Mouse (Mus musculus) MEL (cell line): ENCODE results near the gene Ski. TPM values are rescaled to one million over a fixed set of nuclear protein-coding genes. Genes with fewer than 3 reads are reported as not detected.

Experiments used
- DNase-seq: peaks from one replicate; pipeline ENCODE4 v3.0.0; 2011; ENCODE audit warnings: low read depth, low spot score
- H3K27ac ChIP-seq: 2 replicates; pipeline ENCODE4 v1.5.1; 2012; ENCODE audit warnings: low read depth, mild to moderate bottlenecking, control low read depth, low read length, moderate library complexity; ENCODE audit not compliant: control insufficient read depth
- H3K27me3 ChIP-seq, 2 experiments: fragments of 150-350 bp in 1 of 2; sonication (generic) in 1 of 2; 2 replicates each; pipeline ENCODE4 v1.6.1; 2012; ENCODE audit warnings: low read length in 2 of 2, mild to moderate bottlenecking in 2 of 2, improper control_type of control experiment in 1 of 2, moderate library complexity in 1 of 2; ENCODE audit not compliant: insufficient read depth in 2 of 2, control insufficient read depth in 1 of 2
- H3K36me3 ChIP-seq, 2 experiments: 2 replicates each; pipeline ENCODE4 v1.6.1; 2012 to 2014; ENCODE audit warnings: low read length in 2 of 2, improper control_type of control experiment in 1 of 2, inconsistent platforms in 1 of 2, mild to moderate bottlenecking in 1 of 2; ENCODE audit not compliant: insufficient read depth in 2 of 2, control insufficient read depth in 1 of 2
- H3K4me1 ChIP-seq, 2 experiments: fragments of 150-350 bp in 1 of 2; sonication (generic) in 1 of 2; 2 replicates each; pipeline ENCODE4 v1.6.1; 2012; ENCODE audit warnings: low read length in 2 of 2, improper control_type of control experiment in 1 of 2, mild to moderate bottlenecking in 1 of 2; ENCODE audit not compliant: insufficient read depth in 2 of 2, control insufficient read depth in 1 of 2
- H3K4me3 ChIP-seq, 2 experiments: fragments of 150-350 bp in 1 of 2; sonication (generic) in 1 of 2; 2 replicates each; pipeline ENCODE4 v1.5.1; 2012; ENCODE audit warnings: low read depth in 2 of 2, low read length in 2 of 2, mild to moderate bottlenecking in 2 of 2, moderate library complexity in 2 of 2, control low read depth in 1 of 2, improper control_type of control experiment in 1 of 2; ENCODE audit not compliant: control insufficient read depth in 1 of 2, insufficient read depth in 1 of 2
- H3K79me2 ChIP-seq: 2 replicates; pipeline ENCODE4 v1.6.1; 2012; ENCODE audit warnings: mild to moderate bottlenecking, low read length, moderate library complexity; ENCODE audit not compliant: control insufficient read depth, poor library complexity, insufficient read depth
- H3K9ac ChIP-seq: 2 replicates; pipeline ENCODE4 v1.6.1; 2012; ENCODE audit warnings: low read depth, mild to moderate bottlenecking, control low read depth, low read length, moderate library complexity; ENCODE audit not compliant: control insufficient read depth, poor library complexity, severe bottlenecking
- H3K9me3 ChIP-seq: fragments of 150-350 bp; sonication (generic); replicated peaks from 2 replicates; pipeline ENCODE4 v1.6.1; 2012; ENCODE audit warnings: mild to moderate bottlenecking, low read length, improper control_type of control experiment, moderate library complexity; ENCODE audit not compliant: insufficient read depth
- BHLHE40 ChIP-seq: IDR thresholded peaks from 2 replicates; pipeline ENCODE4 v1.6.1; 2012; ENCODE audit warnings: low read depth, mild to moderate bottlenecking, inconsistent platforms, low read length, improper control_type of control experiment, borderline replicate concordance
- CHD1 ChIP-seq: IDR thresholded peaks from 2 replicates; pipeline ENCODE4 v1.6.1; 2012; ENCODE audit warnings: low read depth, mild to moderate bottlenecking, inconsistent platforms, low read length, improper control_type of control experiment
- CHD2 ChIP-seq: IDR thresholded peaks from 2 replicates; pipeline ENCODE4 v1.6.1; 2011; ENCODE audit warnings: low read length, improper control_type of control experiment
- E2F4 ChIP-seq: IDR thresholded peaks from 2 replicates; pipeline ENCODE4 v1.6.1; 2011; ENCODE audit warnings: low read depth, low read length, improper control_type of control experiment, borderline replicate concordance
- ELF1 ChIP-seq: IDR thresholded peaks from 2 replicates; pipeline ENCODE4 v1.6.1; 2014; ENCODE audit warnings: low read depth, mild to moderate bottlenecking, inconsistent platforms, low read length, improper control_type of control experiment, moderate library complexity
- ETS1 ChIP-seq: IDR thresholded peaks from 2 replicates; pipeline ENCODE4 v1.6.1; 2012; ENCODE audit warnings: low read depth, mild to moderate bottlenecking, inconsistent platforms, low read length, improper control_type of control experiment, moderate library complexity
- GATA1 ChIP-seq: IDR thresholded peaks from 2 replicates; pipeline ENCODE4 v1.6.1; 2011; ENCODE audit warnings: low read depth, low read length, improper control_type of control experiment
- HCFC1 ChIP-seq: IDR thresholded peaks from 2 replicates; pipeline ENCODE4 v1.6.1; 2012; ENCODE audit warnings: low read depth, mild to moderate bottlenecking, inconsistent platforms, low read length, improper control_type of control experiment, moderate library complexity
- JUND ChIP-seq: IDR thresholded peaks from 2 replicates; pipeline ENCODE4 v1.6.1; 2011; ENCODE audit warnings: low read depth, mild to moderate bottlenecking, improper control_type of control experiment, low read length
- MAX ChIP-seq: IDR thresholded peaks from 2 replicates; pipeline ENCODE4 v1.6.1; 2011; ENCODE audit warnings: low read length, improper control_type of control experiment
- MAZ ChIP-seq: IDR thresholded peaks from 2 replicates; pipeline ENCODE4 v1.6.1; 2012; ENCODE audit warnings: low read depth, mild to moderate bottlenecking, inconsistent platforms, low read length, improper control_type of control experiment
- MXI1 ChIP-seq: IDR thresholded peaks from 2 replicates; pipeline ENCODE4 v1.6.1; 2011; ENCODE audit warnings: mild to moderate bottlenecking, low read depth, low read length, improper control_type of control experiment
- MYB ChIP-seq: IDR thresholded peaks from 2 replicates; pipeline ENCODE4 v1.6.1; 2011; ENCODE audit warnings: mild to moderate bottlenecking, low read depth, low read length, improper control_type of control experiment
- MYC ChIP-seq: IDR thresholded peaks from 2 replicates; pipeline ENCODE4 v1.6.1; 2011; ENCODE audit warnings: low read depth, mild to moderate bottlenecking, low read length, improper control_type of control experiment, moderate library complexity
- NELFE ChIP-seq: IDR thresholded peaks from 2 replicates; pipeline ENCODE4 v1.6.1; 2011; ENCODE audit warnings: low read depth, low read length, improper control_type of control experiment
- NRF1 ChIP-seq: IDR thresholded peaks from 2 replicates; pipeline ENCODE4 v1.6.1; 2014; ENCODE audit warnings: low read depth, mild to moderate bottlenecking, inconsistent platforms, low read length, improper control_type of control experiment, moderate library complexity; ENCODE audit not compliant: poor library complexity, insufficient read depth, severe bottlenecking
- POLR2A ChIP-seq, 2 experiments: IDR thresholded peaks; 2 replicates each; pipeline ENCODE4 v1.6.1; 2011 to 2012; ENCODE audit warnings: low read length in 2 of 2, mild to moderate bottlenecking in 2 of 2, control low read depth in 1 of 2, improper control_type of control experiment in 1 of 2, low read depth in 1 of 2, moderate library complexity in 1 of 2; ENCODE audit not compliant: control insufficient read depth in 1 of 2, insufficient read depth in 1 of 2, poor library complexity in 1 of 2
- POLR2AphosphoS2 ChIP-seq: IDR thresholded peaks from 2 replicates; pipeline ENCODE4 v1.6.1; 2011; ENCODE audit warnings: low read length, improper control_type of control experiment
- POLR2AphosphoS5 ChIP-seq: IDR thresholded peaks from 2 replicates; pipeline ENCODE4 v1.6.1; 2012; ENCODE audit warnings: low read depth, borderline replicate concordance, mild to moderate bottlenecking, inconsistent platforms, low read length, moderate library complexity, mixed read lengths
- SIN3A ChIP-seq: IDR thresholded peaks from 2 replicates; pipeline ENCODE4 v1.6.1; 2012; ENCODE audit warnings: low read length, improper control_type of control experiment, inconsistent platforms
- TAL1 ChIP-seq: IDR thresholded peaks from 2 replicates; pipeline ENCODE4 v1.6.1; 2012; ENCODE audit warnings: mild to moderate bottlenecking, inconsistent platforms, low read length, moderate library complexity, mixed read lengths
- TBP ChIP-seq: IDR thresholded peaks from 2 replicates; pipeline ENCODE4 v1.8.0; 2011; ENCODE audit warnings: low read depth, low read length, improper control_type of control experiment
- TCF12 ChIP-seq: IDR thresholded peaks from 2 replicates; pipeline ENCODE4 v1.6.1; 2014; ENCODE audit warnings: low read depth, mild to moderate bottlenecking, inconsistent platforms, low read length, improper control_type of control experiment, moderate library complexity
- UBTF ChIP-seq: IDR thresholded peaks from 2 replicates; pipeline ENCODE4 v1.6.1; 2012; ENCODE audit warnings: low read depth, mild to moderate bottlenecking, inconsistent platforms, low read length, improper control_type of control experiment, moderate library complexity, borderline replicate concordance; ENCODE audit not compliant: insufficient read depth
- USF1 ChIP-seq: IDR thresholded peaks from 2 replicates; pipeline ENCODE4 v1.6.1; 2014; ENCODE audit warnings: low read depth, mild to moderate bottlenecking, inconsistent platforms, low read length, improper control_type of control experiment, moderate library complexity
- USF2 ChIP-seq, 2 experiments: IDR thresholded peaks; 2 replicates each; pipeline ENCODE4 v1.6.1; 2011 to 2012; ENCODE audit warnings: improper control_type of control experiment in 2 of 2, low read length in 2 of 2, borderline replicate concordance in 1 of 2, inconsistent platforms in 1 of 2, low read depth in 1 of 2, mild to moderate bottlenecking in 1 of 2; ENCODE audit not compliant: insufficient read depth in 1 of 2
- ZKSCAN1 ChIP-seq: IDR thresholded peaks from 2 replicates; pipeline ENCODE4 v1.6.1; 2012; ENCODE audit warnings: low read depth, mild to moderate bottlenecking, inconsistent platforms, low read length, improper control_type of control experiment, moderate library complexity
- ZMIZ1 ChIP-seq: IDR thresholded peaks from 2 replicates; pipeline ENCODE4 v1.6.1; 2012; ENCODE audit warnings: low read depth, mild to moderate bottlenecking, inconsistent platforms, low read length, improper control_type of control experiment, moderate library complexity
- ZNF384 ChIP-seq: IDR thresholded peaks from 2 replicates; pipeline ENCODE4 v1.6.1; 2012; ENCODE audit warnings: low read depth, mild to moderate bottlenecking, inconsistent platforms, low read length, improper control_type of control experiment
- polyA plus RNA-seq, 2 experiments: library from polyadenylated mRNA; stranded (reverse) in 1 of 2; unstranded in 1 of 2; fragments of >175 nt in 1 of 2; fragments of >200 nt in 1 of 2; gene quantifications; 2 replicates each; pipeline versions ENCODE4 v1.2.1 to v1.2.4; 2012; ENCODE audit warnings: low replicate concordance in 2 of 2, low read depth in 1 of 2; ENCODE audit not compliant: insufficient read length in 2 of 2, insufficient read depth in 1 of 2, missing spikeins in 1 of 2
- total RNA-seq: library from RNA; depleted of rRNA; stranded (reverse); fragments of 300-350 nt; gene quantifications from 2 replicates; pipeline ENCODE4 v1.2.3, GENCODE M21; 2012

Ski gene
- total and polyA plus RNA-seq, 3 experiments: 6.9 to 16.1 TPM; not detected in 1

DNA sequence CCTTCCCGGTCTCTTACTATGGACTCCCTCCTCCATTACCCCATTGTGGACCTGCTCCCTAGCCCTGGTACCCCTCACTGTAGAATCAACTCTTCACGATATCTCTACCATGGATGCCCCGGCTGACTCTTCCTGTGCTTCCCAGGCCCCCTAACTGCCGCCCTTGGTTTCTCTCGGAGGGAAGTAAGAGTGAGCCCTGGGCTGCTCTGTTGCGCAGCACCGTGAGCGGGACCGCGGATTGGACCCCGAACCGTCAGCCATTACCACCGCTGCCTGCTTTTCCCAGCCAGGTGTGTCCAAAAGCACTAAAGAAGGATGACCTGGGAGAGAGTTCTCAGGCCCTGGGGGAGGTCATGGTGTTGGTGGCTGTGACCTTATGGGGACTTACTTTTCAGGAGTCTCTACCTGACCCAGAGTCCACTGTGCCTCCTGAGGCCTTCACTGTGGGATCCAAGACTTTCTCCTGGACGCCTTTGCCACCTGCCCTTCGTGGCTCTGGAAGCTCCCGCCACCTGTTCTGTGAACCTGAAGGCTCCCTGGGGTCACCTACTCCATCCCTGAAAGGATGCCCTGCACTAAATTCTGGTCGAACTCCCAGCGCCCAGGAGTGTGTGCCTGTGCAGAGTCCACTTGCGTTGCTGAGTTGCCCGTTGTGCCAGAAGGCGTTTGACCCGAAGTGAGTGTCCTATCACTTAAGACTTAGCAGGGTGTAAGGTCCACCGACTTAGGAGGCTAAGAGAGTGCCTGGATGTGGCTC lies 28.1 kb upstream of the Ski start (continued):
- TF ChIP-seq MYB (no peak), MYC (no peak; the same call in 1 of the 2 replicates), POLR2AphosphoS5 (no peak), TCF12 (no peak), JUND (no peak), SIN3A (0 out of 2 replicates have a peak, but pooled peaks have one; percentile 12), UBTF (no peak), BHLHE40 (no peak), CHD1 (no peak), TAL1 (no peak), USF1 (no peak), POLR2AphosphoS2 (no peak), NELFE (peak; percentile 2; the same call in 1 of the 2 replicates), HCFC1 (no peak), E2F4 (no peak)

- Histone ChIP-seq H3K79me2 (peaks cover 7% of the 10 kb centered on the region), H3K36me3 (peaks cover 0 to 5% of the 10 kb centered on the region in 2 experiments; a peak in 2 of 4 replicates), H3K4me1 (peaks cover 0 to 11% of the 10 kb centered on the region in 2 experiments), H3K4me3 (peak within 1 kb of the TSS; percentile 69 to 95), H3K9me3 (no peaks in the 10 kb centered on the region), H3K9ac (peak within 1 kb of the TSS; percentile 81), H3K27me3 (no peaks in the 10 kb centered on the region), H3K27ac (peak within 1 kb of the TSS; percentile 89)
- peak; percentile 93 for DNase-seq
- no peak for TF ChIP-seq ZKSCAN1
- TF ChIP-seq POLR2A (IDR thresholded peaks at IDR 0.05; ENCODE audit: control insufficient read depth in 1 of 2, insufficient read depth in 1 of 2, low read depth in 1 of 2, low read length in 2 of 2, poor library complexity in 1 of 2): peak; percentile 51 to 84
- TF ChIP-seq JUND: no peak
- no peak for TF ChIP-seq CHD1
- peak; percentile 75 for TF ChIP-seq NELFE
- no peak for TF ChIP-seq USF2 (IDR thresholded peaks at IDR 0.05; ENCODE audit: borderline replicate concordance in 1 of 2, insufficient read depth in 1 of 2, low read depth in 1 of 2, low read length in 2 of 2)
- TF ChIP-seq POLR2AphosphoS5: no peak
- TF ChIP-seq MAZ: peak; percentile 77; the same call in 1 of the 2 replicates
- TF ChIP-seq SIN3A: peak; percentile 64
- peak; percentile 57 for TF ChIP-seq TBP
- 0 out of 2 replicates have a peak, but pooled peaks have one; percentile 1 for TF ChIP-seq NRF1
- TF ChIP-seq GATA1: no peak
- peak; percentile 55; the same call in 1 of the 2 replicates for TF ChIP-seq POLR2AphosphoS2
- no peak for TF ChIP-seq USF1
- TF ChIP-seq E2F4: peak; percentile 87; the same call in 1 of the 2 replicates
- TF ChIP-seq CHD2: no peak
- peak; percentile 41; the same call in 1 of the 2 replicates for TF ChIP-seq TCF12
- peak; percentile 62 for TF ChIP-seq MXI1
- TF ChIP-seq ETS1: 0 out of 2 replicates have a peak, but pooled peaks have one; percentile 31
- no peak for TF ChIP-seq ZNF384
- TF ChIP-seq UBTF: peak; percentile 66; the same call in 1 of the 2 replicates
- TF ChIP-seq HCFC1: peak; percentile 65
- TF ChIP-seq ZMIZ1: peak; percentile 83
- TF ChIP-seq MYC: 0 out of 2 replicates have a peak, but pooled peaks have one; percentile 52
- TF ChIP-seq ELF1: peak; percentile 50
- no peak for TF ChIP-seq MYB
- peak; percentile 67 for TF ChIP-seq MAX
These were observed 27.4 kb upstream of the Ski start, which contains the start of gene Faap20 for GRCm38 (mm10) chr4:155249648-155250351. Gene Faap20, plus strand, starts transcription at chr4:155249802.
